Mouse (Mus musculus) spleen, postnatal 14 days (tissue): ENCODE results near the gene Cdk4.

Experiments used
- DNase-seq, 2 experiments: peaks; one replicate each; pipeline ENCODE4 v3.0.0; 2021 to 2022; ENCODE audit warnings: low spot score in 2 of 2

Gene Cdk4

GRCm38 (mm10) chr10:127063239-127063872 is at the start of gene Cdk4:
Cdk4 (plus strand) TSS chr10:127063534.
- DNase-seq: peak; percentile 87 to 89

- no peak for DNase-seq
Observed at GRCm38 (mm10) chr10:127016488-127016887, 46.8 kb upstream of the Cdk4 start.

- DNase-seq: no peak
Observed at GRCm38 (mm10) chr10:127017071-127017470, 46.3 kb upstream of the Cdk4 start.

- DNase-seq: no peak
Observed at GRCm38 (mm10) chr10:127018422-127018821, 44.9 kb upstream of the Cdk4 start.

GRCm38 (mm10) chr10:127030336-127031296 is 32.7 kb upstream of the Cdk4 start, which contains the start of gene Tsfm:
Tsfm (minus strand) TSS chr10:127030840.
- DNase-seq: peak; percentile 84 to 91

- no peak for DNase-seq
Observed at GRCm38 (mm10) chr10:127033301-127033741, 30.0 kb upstream of the Cdk4 start.

- no peak for DNase-seq
Observed at GRCm38 (mm10) chr10:127036273-127036672, 27.1 kb upstream of the Cdk4 start.

GRCm38 (mm10) chr10:127037641-127038040 is 25.7 kb upstream of the Cdk4 start:
- DNase-seq: no peak

- DNase-seq: no peak
Observed at GRCm38 (mm10) chr10:127040569-127041214, 22.6 kb upstream of the Cdk4 start.

GRCm38 (mm10) chr10:127041274-127041766 is 22.0 kb upstream of the Cdk4 start, which contains the start of the genes Mettl1 and Eef1akmt3:
Mettl1 (plus strand) TSS chr10:127041414.
Eef1akmt3 (minus strand) TSS chr10:127041513.
- DNase-seq: no peak

- DNase-seq: peak; percentile 55 to 76
Observed at GRCm38 (mm10) chr10:127041774-127042338, 21.5 kb upstream of the Cdk4 start.

- no peak for DNase-seq
Observed at GRCm38 (mm10) chr10:127042468-127043115, 20.7 kb upstream of the Cdk4 start.

- DNase-seq: no peak
Observed at GRCm38 (mm10) chr10:127043187-127043586, 20.1 kb upstream of the Cdk4 start.

GRCm38 (mm10) chr10:127047954-127048353 is 15.4 kb upstream of the Cdk4 start, which contains the start of gene Cyp27b1:
Cyp27b1 (plus strand) TSS chr10:127048250.
- no peak for DNase-seq

GRCm38 (mm10) chr10:127048608-127049394 is 14.5 kb upstream of the Cdk4 start:
- no peak for DNase-seq

GRCm38 (mm10) chr10:127049395-127050118 is 13.8 kb upstream of the Cdk4 start:
- no peak for DNase-seq

- DNase-seq: no peak
Observed at GRCm38 (mm10) chr10:127050119-127050474, 13.2 kb upstream of the Cdk4 start.

GRCm38 (mm10) chr10:127054646-127055045 is 8.7 kb upstream of the Cdk4 start:
- DNase-seq: no peak

GRCm38 (mm10) chr10:127055406-127055805 is 7.9 kb upstream of the Cdk4 start:
- no peak for DNase-seq
